Mouse (Mus musculus): Measurements from ENCODE around the gene Dkkl1.

DNA sequence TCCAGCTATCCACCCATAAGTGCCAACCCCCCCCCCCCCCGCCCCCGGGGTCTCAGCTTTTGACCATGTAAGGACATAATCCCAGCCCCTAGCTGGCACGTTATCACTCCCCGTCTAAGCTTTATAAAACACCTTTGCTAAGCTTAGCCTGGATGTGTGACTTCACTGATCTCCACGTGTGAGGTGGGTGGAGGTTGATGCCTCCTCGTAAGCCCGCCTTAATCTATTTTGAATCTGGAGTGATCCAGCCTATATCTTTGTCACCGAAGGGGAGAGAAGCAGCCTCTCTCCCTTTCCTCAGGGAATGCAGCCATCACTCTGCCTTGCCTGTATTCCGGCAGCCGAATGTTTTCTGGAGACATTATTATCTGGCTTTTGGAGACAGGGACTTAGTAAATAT is 9.3 kb downstream of the Dkkl1 start:
- TF ChIP-seq POLR2A (IDR thresholded peaks at IDR 0.05; ENCODE audit: control insufficient read depth, low read depth, low read length) (no peak), CTCF (IDR thresholded peaks at IDR 0.05; ENCODE audit: control insufficient read depth, insufficient read depth, insufficient replicate concordance, low read depth, low read length) (no peak)
